ENCODE assay signal across 13 mouse cellular contexts in the genomic region with DNA sequence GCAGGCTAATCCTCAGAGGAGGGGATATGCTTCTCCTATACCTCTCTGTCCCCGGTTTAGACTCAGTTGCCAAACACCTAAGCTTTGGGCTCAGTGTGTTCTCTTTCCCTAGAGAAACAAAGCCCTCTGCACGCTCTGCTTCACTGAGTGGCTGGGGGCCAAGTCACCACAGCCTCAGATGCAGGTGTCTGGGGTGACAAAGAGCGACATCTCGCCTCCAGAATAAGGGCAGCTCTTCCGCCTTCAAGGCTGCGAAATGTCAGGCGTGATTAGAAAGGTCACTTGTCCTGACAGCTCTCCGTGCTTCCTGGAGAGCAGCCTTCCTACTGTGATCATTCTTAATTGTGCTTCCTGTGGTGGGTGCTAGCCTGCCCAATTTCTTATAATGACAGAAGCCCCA. TPM values are rescaled to one million over a fixed set of nuclear protein-coding genes. Genes with fewer than 3 reads are reported as not detected.
A peak's percentile ranks its signal among the peaks of the same experiment; 100 is the strongest.
DNase-seq lines count a peak whose midpoint lies in the region; ATAC-seq and TF ChIP-seq lines count a peak whose summit lies in the region.
"Had no signal": no experiment of that assay in that cellular context is flagged by ENCODE, and none has a peak within 500 bp of the region (broad histone marks: within the 10 kb centered on the region; RNA-seq: fewer than 3 reads in every experiment).

No protein-coding gene starts in this region.

- no peak for TF ChIP-seq POLR2A in ES-Bruce4 (IDR thresholded peaks at IDR 0.05; ENCODE audit: insufficient read depth, low read length)

- no peaks in the 10 kb centered on the region; the same call in 1 of the 2 replicates for H3K4me1 ChIP-seq in heart, embryonic 12.5 days (replicated peaks)
- peaks cover 5% of the 10 kb centered on the region for H3K4me1 ChIP-seq in ES-Bruce4 (ENCODE audit: control insufficient read depth, insufficient read depth, low read length)
- H3K4me1 ChIP-seq in midbrain, embryonic 11.5 days (ENCODE audit: control insufficient read depth, insufficient read depth, low read length), result peaks cover 12% of the 10 kb centered on the region
- H3K4me1 ChIP-seq in limb, embryonic 10.5 days, result peaks cover 11% of the 10 kb centered on the region
- H3K4me1 ChIP-seq: heart, embryonic 15.5 days; liver, embryonic 13.5 days had no signal

- peak; percentile 72 for DNase-seq in heart, adult 11 months
- DNase-seq in embryo, embryonic 10 days (ENCODE audit: low spot score), result peak; percentile 38
- DNase-seq in midbrain, embryonic 11.5 days (ENCODE audit: low spot score, missing footprints), result peak; percentile 89
- DNase-seq in layer of hippocampus, adult 18-20 months (ENCODE audit: low spot score in 2 of 2), result no peak
- no peak for DNase-seq in limb, embryonic 10.5 days (ENCODE audit: low spot score)
- no peak for DNase-seq in layer of hippocampus, adult 8-10 months (ENCODE audit: low spot score in 2 of 2)
- DNase-seq: gastrocnemius, postnatal 10 days; liver, embryonic 13.5 days; right cerebral cortex, postnatal 25 days had no signal

- no peak overlapping the region for H3K4me2 ChIP-seq in heart, embryonic 12.5 days
- H3K4me2 ChIP-seq in midbrain, embryonic 11.5 days, result no peak overlapping the region
- H3K4me2 ChIP-seq: heart, embryonic 15.5 days; liver, embryonic 13.5 days had no signal

- H3K27me3 ChIP-seq in heart, embryonic 12.5 days (replicated peaks), result no peaks in the 10 kb centered on the region
- no peaks in the 10 kb centered on the region for H3K27me3 ChIP-seq in ES-Bruce4 (ENCODE audit: control insufficient read depth, insufficient read depth, low read length, poor library complexity, severe bottlenecking)
- H3K27me3 ChIP-seq in midbrain, embryonic 11.5 days (ENCODE audit: control insufficient read depth, insufficient read depth, low read length), result no peaks in the 10 kb centered on the region
- no peaks in the 10 kb centered on the region for H3K27me3 ChIP-seq in limb, embryonic 10.5 days (ENCODE audit: low read depth, poor library complexity, severe bottlenecking)
- H3K27me3 ChIP-seq: heart, embryonic 15.5 days; liver, embryonic 13.5 days had no signal

- no peak overlapping the region for H3K27ac ChIP-seq in heart, embryonic 12.5 days (ENCODE audit: poor library complexity, severe bottlenecking)
- H3K27ac ChIP-seq in ES-Bruce4 (ENCODE audit: insufficient read depth, low read length), result 0 out of 2 replicates have a peak overlapping the region, but pooled peaks have one; percentile 1
- no peak overlapping the region for H3K27ac ChIP-seq in midbrain, embryonic 11.5 days (ENCODE audit: low read depth, low read length)
- no peak overlapping the region for H3K27ac ChIP-seq in limb, embryonic 10.5 days
- H3K27ac ChIP-seq: heart, embryonic 15.5 days; liver, embryonic 13.5 days had no signal

- no peak for TF ChIP-seq CTCF in ES-Bruce4 (IDR thresholded peaks at IDR 0.05; ENCODE audit: low read depth, low read length)

- H3K9me3 ChIP-seq in heart, embryonic 12.5 days (replicated peaks), result no peaks in the 10 kb centered on the region
- no peaks in the 10 kb centered on the region for H3K9me3 ChIP-seq in ES-Bruce4 (replicated peaks; ENCODE audit: control insufficient read depth, insufficient read depth, low read length, poor library complexity, severe bottlenecking)
- H3K9me3 ChIP-seq in midbrain, embryonic 11.5 days (ENCODE audit: control insufficient read depth, low read length), result no peaks in the 10 kb centered on the region
- H3K9me3 ChIP-seq in limb, embryonic 10.5 days (replicated peaks), result no peaks in the 10 kb centered on the region
- H3K9me3 ChIP-seq: heart, embryonic 15.5 days; liver, embryonic 13.5 days had no signal

- TF ChIP-seq EP300 in ES-Bruce4 (IDR thresholded peaks at IDR 0.05; ENCODE audit: insufficient read depth, low read depth, low read length), result peak; percentile 64; the same call in 1 of the 2 replicates

- WGBS in heart, embryonic 12.5 days, result 7% methylated on average over 8 of the region's 8 CpGs
- 8% methylated on average over 8 of the region's 8 CpGs for WGBS in midbrain, embryonic 11.5 days
- WGBS in limb, embryonic 10.5 days, result 6% methylated on average over 8 of the region's 8 CpGs

- H3K36me3 ChIP-seq in heart, embryonic 12.5 days, result no peaks in the 10 kb centered on the region
- H3K36me3 ChIP-seq in ES-Bruce4 (ENCODE audit: control insufficient read depth, insufficient read depth, low read length, poor library complexity, severe bottlenecking), result no peaks in the 10 kb centered on the region
- H3K36me3 ChIP-seq in midbrain, embryonic 11.5 days (ENCODE audit: control insufficient read depth, insufficient read depth, low read length), result no peaks in the 10 kb centered on the region
- no peaks in the 10 kb centered on the region for H3K36me3 ChIP-seq in limb, embryonic 10.5 days
- H3K36me3 ChIP-seq: heart, embryonic 15.5 days; liver, embryonic 13.5 days had no signal

- H3K9ac ChIP-seq in heart, embryonic 12.5 days, result no peak overlapping the region
- H3K9ac ChIP-seq in ES-Bruce4 (ENCODE audit: low read depth, poor library complexity, severe bottlenecking), result no peak overlapping the region
- no peak overlapping the region for H3K9ac ChIP-seq in midbrain, embryonic 11.5 days (ENCODE audit: low read length)
- H3K9ac ChIP-seq: heart, embryonic 15.5 days; liver, embryonic 13.5 days had no signal

- H3K4me3 ChIP-seq in heart, embryonic 12.5 days, result no peak overlapping the region
- H3K4me3 ChIP-seq in ES-Bruce4 (ENCODE audit: low read depth, low read length), result no peak overlapping the region
- H3K4me3 ChIP-seq in midbrain, embryonic 11.5 days (ENCODE audit: low read depth, low read length), result no peak overlapping the region
- H3K4me3 ChIP-seq in limb, embryonic 10.5 days, result no peak overlapping the region
- H3K4me3 ChIP-seq: heart, embryonic 15.5 days; liver, embryonic 13.5 days had no signal

- no peak for ATAC-seq in heart, embryonic 12.5 days (ENCODE audit: insufficient number of reproducible peaks, low FRiP score)
- peak; percentile 33; the same call in 1 of the 2 replicates for ATAC-seq in midbrain, embryonic 11.5 days (ENCODE audit: low FRiP score)
- ATAC-seq: intestine, postnatal 0 days had no signal

RNA-seq across cellular contexts. Expression of a gene that starts 46.5 kb away (rescaled TPM):
- not detected in 2 replicates for polyA plus RNA-seq in heart, embryonic 12.5 days (2016; fragmentation: Nextera tagmentation; extraction: Ambion mirVana)
- polyA plus RNA-seq in ES-Bruce4 (2011; ENCODE audit: insufficient read depth, insufficient read length, low read depth, missing spikeins), result not detected in 2 replicates
- polyA plus RNA-seq in midbrain, embryonic 11.5 days (2014; fragmentation: Nextera tagmentation; extraction: Ambion mirVana), result 0.79 and 0.92 TPM in 2 replicates
- total RNA-seq in layer of hippocampus, adult 18-20 months (2021), result 10 to 100 TPM; 15.7 to 17.2 TPM
- polyA plus RNA-seq in limb, embryonic 10.5 days (2016; fragmentation: Nextera tagmentation; extraction: Ambion mirVana), result not detected in 2 replicates
- total RNA-seq in layer of hippocampus, adult 8-10 months (2022), result 10 to 100 TPM; 14.1 to 16.4 (median 15.1) TPM
- polyA plus RNA-seq: liver, embryonic 13.5 days had no signal

Comparison
In these comparisons a context has a peak if more than half of its experiments do, and no peak if none do; other contexts are left out.
1. DNase-seq: peak in heart, adult 11 months (single experiment), embryo, embryonic 10 days (single experiment) and midbrain, embryonic 11.5 days (single experiment); none in layer of hippocampus, adult 18-20 months (0 of 2), limb, embryonic 10.5 days (single experiment) and layer of hippocampus, adult 8-10 months (0 of 2).